Mouse (Mus musculus) stomach, postnatal 0 days (tissue): ENCODE measurements at regions not wholly inside any gene's neighbourhood (a gene's known extent, or its start where the extent isn't known, plus 50 kb on each side); places are given as distances from the start of the nearest gene placed in this dataset.
"Not testable (repeated sequence)": the region's sequence is repeated elsewhere in the genome, so short reads cannot be mapped to it uniquely, and the experiment has no call there.

Source experiments
- ATAC-seq: fragments of 200-750 bp; cut with Nextera tagmentation; 2 replicates; pipeline ENCODE4 v1.8.0; 2017; ENCODE audit not compliant: low FRiP score, low TSS enrichment
- DNase-seq: peaks from one replicate; pipeline ENCODE4 v3.0.0-alpha.2; 2016; ENCODE audit warnings: low spot score
- H3K27ac ChIP-seq: fragments of 300-500 bp; sonication (generic); replicated peaks from 2 replicates; pipeline ENCODE4 v1.5.1; 2014; ENCODE audit warnings: mild to moderate bottlenecking, control low read depth
- H3K27me3 ChIP-seq: fragments of 300-500 bp; sonication (generic); 2 replicates; pipeline ENCODE4 v1.6.1; 2014; ENCODE audit warnings: low read length; ENCODE audit not compliant: control insufficient read depth, insufficient read depth
- H3K36me3 ChIP-seq: fragments of 300-500 bp; sonication (generic); 2 replicates; pipeline ENCODE4 v1.6.1; 2014; ENCODE audit warnings: low read length, mixed read lengths; ENCODE audit not compliant: control insufficient read depth, insufficient read depth
- H3K4me1 ChIP-seq: fragments of 300-500 bp; sonication (generic); replicated peaks from 2 replicates; pipeline ENCODE4 v1.6.1; 2014; ENCODE audit warnings: antibody characterized with exemption; ENCODE audit not compliant: control insufficient read depth, insufficient read depth
- H3K4me2 ChIP-seq: fragments of 300-500 bp; sonication (generic); replicated peaks from 2 replicates; pipeline ENCODE4 v1.6.1; 2014; ENCODE audit warnings: low read depth, mild to moderate bottlenecking, control low read depth, moderate library complexity
- H3K4me3 ChIP-seq: fragments of 300-500 bp; sonication (generic); 2 replicates; pipeline ENCODE4 v1.5.1; 2014; ENCODE audit warnings: low read depth, low read length, control low read depth
- H3K9ac ChIP-seq: fragments of 300-500 bp; sonication (generic); 2 replicates; pipeline ENCODE4 v1.6.1; 2014; ENCODE audit warnings: mild to moderate bottlenecking, low read length, control low read depth, mixed read lengths
- H3K9me3 ChIP-seq: fragments of 300-500 bp; sonication (generic); 2 replicates; pipeline ENCODE4 v1.6.1; 2016; ENCODE audit warnings: low read length; ENCODE audit not compliant: control insufficient read depth
- CTCF ChIP-seq: IDR thresholded peaks from 2 replicates; pipeline ENCODE4 v1.5.1; 2016; ENCODE audit warnings: antibody characterized with exemption, low read depth, mild to moderate bottlenecking, moderate library complexity
- EP300 ChIP-seq: optimal IDR thresholded peaks from 2 replicates; pipeline ENCODE3; 2016; ENCODE audit warnings: antibody characterized with exemption
- WGBS: fragments of 180-500 bp; shearing (Covaris S2); extraction: QIAGEN DNeasy Blood & Tissue Kit; methylation state at CpG from one replicate; pipeline ENCODE4 v1.1.7; 2014; 5-methylcytosine and 5-hydroxymethylcytosine counted together

DNA sequence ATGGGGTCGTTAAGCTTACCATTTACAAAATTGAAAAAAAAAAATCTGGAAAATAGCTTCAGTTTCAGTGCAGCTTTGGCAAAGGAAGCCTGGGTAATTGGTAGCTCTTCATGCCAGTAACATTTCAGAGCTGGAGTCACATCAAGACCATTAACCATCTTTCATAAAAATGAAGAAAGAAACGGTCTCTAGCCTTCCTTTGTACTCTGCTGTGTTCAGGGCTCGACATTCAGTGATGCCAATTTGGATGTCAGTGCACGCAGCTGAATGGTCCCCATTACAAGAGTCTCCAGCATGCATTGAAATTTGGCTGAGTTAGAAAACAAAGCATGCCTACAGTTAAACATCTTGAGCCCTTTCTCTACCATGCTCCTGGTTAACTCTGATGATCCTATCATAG is 2009.0 kb upstream of the Aga start:
- H3K4me2 ChIP-seq = no peak overlapping the region
- 74% methylated on average over 4 of the region's 4 CpGs for WGBS
- H3K9ac ChIP-seq = no peak overlapping the region
- no peak overlapping the region for H3K27ac ChIP-seq
- H3K27me3 ChIP-seq = no peaks in the 10 kb centered on the region
- no peaks in the 10 kb centered on the region for H3K9me3 ChIP-seq
- no peaks in the 10 kb centered on the region for H3K4me1 ChIP-seq
- H3K36me3 ChIP-seq = no peaks in the 10 kb centered on the region
- no peak for ATAC-seq
- no peak for DNase-seq
- TF ChIP-seq CTCF = no peak
- TF ChIP-seq EP300 = no peak
- H3K4me3 ChIP-seq = no peak overlapping the region

DNA sequence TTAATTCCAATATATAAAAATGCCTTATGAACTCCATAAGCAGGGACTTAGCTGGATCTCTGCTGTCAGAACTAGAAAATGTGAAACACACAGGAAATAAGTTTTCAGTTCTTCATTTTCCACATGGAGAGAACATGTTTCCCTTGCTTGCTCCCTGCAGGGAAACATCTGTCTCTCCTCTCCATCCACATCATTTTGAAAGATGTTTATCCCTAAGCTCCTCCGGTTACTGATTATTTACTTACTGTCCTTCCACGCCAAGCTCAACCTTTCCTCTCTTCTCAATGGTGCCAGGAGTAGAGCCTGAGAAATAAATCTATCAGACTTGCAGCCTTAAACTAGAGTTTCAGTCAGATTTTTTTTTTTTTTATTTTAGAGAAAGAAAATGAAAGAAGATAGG is 1988.4 kb upstream of the Aga start:
- 38% methylated on average over 2 of the region's 2 CpGs for WGBS
- ATAC-seq = no peak
- DNase-seq = no peak

DNA sequence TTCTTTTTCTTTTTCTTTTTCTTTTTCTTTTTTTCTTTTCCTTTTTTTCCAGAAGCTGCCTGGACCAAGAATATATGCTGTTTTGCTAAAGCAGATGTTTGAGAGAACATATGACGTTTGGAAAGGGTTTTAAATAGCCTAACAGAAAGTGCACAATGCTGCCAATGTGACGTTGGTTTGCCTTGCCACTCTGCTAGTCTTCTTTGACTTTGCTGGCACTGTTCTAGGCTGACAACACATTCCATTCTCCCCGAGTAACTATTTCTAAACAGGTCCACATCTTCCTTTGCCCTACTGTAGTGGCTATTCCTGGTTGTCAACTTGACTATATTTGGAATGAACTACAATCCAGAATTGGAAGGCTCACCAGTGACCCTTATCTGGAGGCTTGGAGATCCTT is 1958.4 kb upstream of the Aga start:
- not testable (repeated sequence) for H3K36me3 ChIP-seq, H3K27ac ChIP-seq, H3K9me3 ChIP-seq, DNase-seq, H3K4me1 ChIP-seq, H3K4me3 ChIP-seq, H3K4me2 ChIP-seq, H3K9ac ChIP-seq, H3K27me3 ChIP-seq, ATAC-seq
- WGBS = 71% methylated on average over 3 of the region's 3 CpGs

More for the DNA sequence above, 1988.4 kb upstream of the Aga start:
- TF ChIP-seq EP300 (no peak), CTCF (no peak)
- Histone ChIP-seq H3K27ac (no peak overlapping the region), H3K4me3 (no peak overlapping the region), H3K4me1 (no peaks in the 10 kb centered on the region), H3K9ac (no peak overlapping the region), H3K27me3 (no peaks in the 10 kb centered on the region), H3K9me3 (no peaks in the 10 kb centered on the region), H3K36me3 (no peaks in the 10 kb centered on the region), H3K4me2 (no peak overlapping the region)
